Mouse (Mus musculus) kidney, postnatal 25 days (tissue): ENCODE data around the gene Mrpl45.
"Not testable (repeated sequence)": the region's sequence is repeated elsewhere in the genome, so short reads cannot be mapped to it uniquely, and the experiment has no call there.

Experiments used
- DNase-seq, 2 experiments: peaks; one replicate each; pipeline ENCODE4 v3.0.0; 2021; ENCODE audit warnings: mixed read lengths in 2 of 2

Mrpl45 gene

GRCm38 (mm10) chr11:97315504-97316503 lies at the start of gene Mrpl45:
TSS of gene Mrpl45 (plus strand) at chr11:97315716.
- peak; percentile 99 for DNase-seq

- DNase-seq = not testable (repeated sequence)
These were observed 49.0 kb upstream of the Mrpl45 start for GRCm38 (mm10) chr11:97266544-97266943.

GRCm38 (mm10) chr11:97270004-97270403 lies 45.5 kb upstream of the Mrpl45 start:
- not testable (repeated sequence) for DNase-seq

- DNase-seq = no peak
These were observed 42.7 kb upstream of the Mrpl45 start for GRCm38 (mm10) chr11:97272835-97273234.

GRCm38 (mm10) chr11:97273613-97274012 lies 41.9 kb upstream of the Mrpl45 start:
- no peak for DNase-seq

- not testable (repeated sequence) for DNase-seq
These were observed 40.6 kb upstream of the Mrpl45 start for GRCm38 (mm10) chr11:97274947-97275346.

- no peak for DNase-seq
These were observed 40.2 kb upstream of the Mrpl45 start for GRCm38 (mm10) chr11:97275349-97275748.

GRCm38 (mm10) chr11:97276019-97276418 lies 39.5 kb upstream of the Mrpl45 start:
- no peak for DNase-seq

- DNase-seq = no peak
These were observed 38.4 kb upstream of the Mrpl45 start for GRCm38 (mm10) chr11:97277166-97277565.

- DNase-seq = no peak
These were observed 37.1 kb upstream of the Mrpl45 start for GRCm38 (mm10) chr11:97278456-97278855.

- no peak for DNase-seq
These were observed 36.5 kb upstream of the Mrpl45 start for GRCm38 (mm10) chr11:97279040-97279404.

GRCm38 (mm10) chr11:97279405-97280215 lies 35.9 kb upstream of the Mrpl45 start:
- DNase-seq = peak; percentile 61 to 83

GRCm38 (mm10) chr11:97280216-97280861 lies 35.2 kb upstream of the Mrpl45 start, which contains the start of gene Npepps:
TSS of gene Npepps (minus strand) at chr11:97280638.
- peak; percentile 73 to 92 for DNase-seq

GRCm38 (mm10) chr11:97282179-97282578 lies 33.3 kb upstream of the Mrpl45 start:
- no peak for DNase-seq

GRCm38 (mm10) chr11:97284854-97285253 lies 30.7 kb upstream of the Mrpl45 start:
- no peak for DNase-seq

GRCm38 (mm10) chr11:97285852-97286775 lies 29.4 kb upstream of the Mrpl45 start:
- DNase-seq = no peak

- DNase-seq = no peak
These were observed 28.5 kb upstream of the Mrpl45 start for GRCm38 (mm10) chr11:97286973-97287372.

GRCm38 (mm10) chr11:97287643-97288042 lies 27.9 kb upstream of the Mrpl45 start:
- no peak for DNase-seq

GRCm38 (mm10) chr11:97289276-97290230 lies 26.0 kb upstream of the Mrpl45 start:
- no peak for DNase-seq

GRCm38 (mm10) chr11:97292731-97293130 lies 22.8 kb upstream of the Mrpl45 start:
- DNase-seq = no peak
